Mouse (Mus musculus) macrophage (primary cell): ENCODE measurements around the gene Abcd1. TPM values are rescaled to one million over a fixed set of nuclear protein-coding genes. Genes with fewer than 3 reads are reported as not detected.

ENCODE experiments used
- H3K27ac ChIP-seq: fragments of 350-480 bp; formaldehyde crosslinking; 2 replicates; pipeline ENCODE4 v1.9.0; 2021
- H3K36me3 ChIP-seq: fragments of 350-480 bp; formaldehyde crosslinking; 2 replicates; pipeline ENCODE4 v1.9.0; 2021; ENCODE audit errors: inconsistent target
- H3K4me3 ChIP-seq: fragments of 350-480 bp; formaldehyde crosslinking; 2 replicates; pipeline ENCODE4 v1.9.0; 2021; ENCODE audit errors: inconsistent target
- H3K79me2 ChIP-seq: fragments of 350-480 bp; formaldehyde crosslinking; 2 replicates; pipeline ENCODE4 v1.9.0; 2021; ENCODE audit errors: inconsistent target
- WGBS: methylation state at CpG from one replicate; pipeline ENCODE4 v1.1.7; 2026; ENCODE audit warnings: inconsistent platforms; ENCODE audit not compliant: missing documents; 5-methylcytosine and 5-hydroxymethylcytosine counted together
- polyA plus RNA-seq: library from polyadenylated mRNA; stranded (reverse); fragments of 250-400 nt; gene quantifications from 3 replicates; pipeline ENCODE4 v1.2.4, GENCODE M21; 2018; ENCODE audit warnings: inconsistent platforms

Gene Abcd1
- polyA plus RNA-seq, 1 experiment from 2014 or later, result 61.4 TPM

DNA sequence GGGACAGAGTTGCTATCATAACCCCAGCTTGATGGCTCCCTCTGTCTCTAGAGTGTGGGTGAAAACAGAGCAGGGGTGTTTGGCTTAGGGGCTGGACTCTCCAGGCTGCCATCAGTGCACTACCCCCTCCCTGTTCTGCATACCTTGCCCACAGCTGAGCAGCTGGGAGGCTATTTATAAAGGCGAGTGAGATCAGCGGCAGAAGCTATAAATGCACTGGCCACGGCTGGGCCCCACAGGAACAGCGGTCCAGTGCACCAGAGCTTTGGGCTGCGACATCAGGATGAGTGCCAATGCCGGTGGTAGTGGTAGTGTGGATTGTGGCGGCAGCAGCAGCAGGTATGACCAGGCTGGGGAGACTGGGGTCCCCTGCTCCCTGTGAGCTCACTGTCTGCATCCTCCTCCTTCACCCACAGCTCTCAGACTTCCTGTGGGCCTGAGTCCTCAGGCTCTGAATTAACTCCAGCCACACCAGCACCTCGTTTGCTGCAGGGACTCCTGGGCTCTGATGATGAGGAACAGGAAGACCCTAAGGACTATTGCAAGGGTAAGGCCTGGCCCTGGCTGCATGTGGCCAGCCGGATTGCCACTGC lies 57.9 kb downstream of the Abcd1 start, which contains the start of gene Srpk3:
Gene Srpk3, plus strand, starts transcription at position 238 of the 593 bp plus-strand sequence.
- WGBS, result 53% methylated on average over 7 of the region's 9 CpGs
- Histone ChIP-seq H3K36me3 (peaks cover 10% of the 10 kb centered on the region; the same call in 1 of the 2 replicates), H3K27ac (no peak within 1 kb of the TSS), H3K79me2 (no peaks in the 10 kb centered on the region), H3K4me3 (no peak within 1 kb of the TSS)

DNA sequence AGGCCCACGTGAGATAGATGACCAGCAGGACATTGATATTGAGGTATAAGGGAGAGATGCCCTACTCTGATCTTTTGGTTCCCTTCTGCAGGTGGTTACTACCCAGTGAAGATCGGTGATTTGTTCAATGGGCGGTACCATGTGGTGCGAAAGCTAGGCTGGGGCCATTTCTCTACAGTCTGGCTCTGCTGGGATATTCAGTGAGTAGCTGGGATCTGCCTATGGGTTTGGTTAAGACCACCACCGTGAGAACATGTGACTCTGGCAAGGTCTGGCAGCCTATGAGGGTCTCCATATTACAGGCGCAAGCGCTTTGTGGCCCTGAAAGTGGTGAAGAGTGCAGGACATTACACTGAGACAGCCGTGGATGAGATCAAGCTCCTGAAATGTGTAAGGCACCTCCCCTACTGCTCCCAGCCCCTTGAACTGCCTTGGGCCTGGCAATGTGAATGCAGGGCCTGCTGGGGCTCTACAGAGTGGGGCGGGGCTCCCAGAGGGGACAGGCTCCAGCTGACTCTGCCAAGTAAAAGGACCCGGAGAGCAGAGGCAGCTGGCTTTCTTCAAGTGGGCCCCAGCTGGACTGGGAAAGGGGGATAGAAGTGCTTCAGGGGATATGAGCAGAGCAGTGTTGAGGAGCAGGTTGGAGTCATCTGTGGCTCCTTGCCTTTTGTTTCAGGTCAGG lies 58.5 kb downstream of the Abcd1 start:
- 89% methylated on average over 9 of the region's 10 CpGs for WGBS

DNA sequence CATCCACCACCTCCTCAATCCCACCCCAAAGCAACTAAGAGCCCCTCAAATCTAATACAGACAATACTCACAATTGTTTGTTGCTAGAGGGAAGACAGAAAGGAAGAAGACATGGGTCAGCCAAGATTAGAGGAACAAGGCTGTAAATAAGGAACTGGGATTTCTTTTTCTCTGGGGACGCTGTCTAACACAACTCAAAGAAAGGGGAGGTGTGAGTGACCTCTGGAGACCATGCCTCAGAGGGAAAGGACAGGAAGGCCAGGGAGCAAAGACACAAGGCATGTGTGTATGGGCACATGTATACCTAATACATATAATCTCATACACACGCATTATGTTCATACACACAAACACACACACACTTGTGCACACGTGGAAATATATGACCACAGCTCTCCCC lies 65.8 kb downstream of the Abcd1 start:
- no peak overlapping the region for H3K4me3 ChIP-seq
- peaks cover 36% of the 10 kb centered on the region for H3K79me2 ChIP-seq
- H3K36me3 ChIP-seq, result peaks cover 17% of the 10 kb centered on the region; the same call in 1 of the 2 replicates
- H3K27ac ChIP-seq, result peak overlapping the region; percentile 15; the same call in 1 of the 2 replicates
- 69% methylated on average over 3 of the region's 3 CpGs for WGBS

More for the DNA sequence above, 58.5 kb downstream of the Abcd1 start:
- peaks cover 12% of the 10 kb centered on the region; the same call in 1 of the 2 replicates for H3K36me3 ChIP-seq
- no peaks in the 10 kb centered on the region for H3K79me2 ChIP-seq
- no peak overlapping the region for H3K27ac ChIP-seq
- H3K4me3 ChIP-seq, result no peak overlapping the region

DNA sequence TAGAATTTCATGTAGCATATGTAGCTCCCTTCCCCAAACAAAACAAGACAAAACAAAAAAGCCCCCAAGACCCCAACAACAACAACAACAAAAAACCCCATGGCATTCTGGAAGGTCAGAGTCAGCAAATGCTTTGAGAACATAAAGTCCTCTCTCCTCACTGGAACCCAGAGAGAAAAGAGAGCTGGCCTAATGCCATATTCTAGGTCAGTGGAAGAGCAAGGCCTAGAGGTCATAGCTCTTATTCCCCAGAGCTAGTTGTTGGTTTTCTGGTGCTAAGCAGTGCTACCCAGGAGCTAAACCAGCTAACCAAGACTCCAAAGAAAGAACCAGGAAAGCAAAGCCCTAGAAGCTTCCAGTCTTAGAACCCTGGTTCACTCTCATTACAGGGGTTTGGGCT lies 69.3 kb downstream of the Abcd1 start:
- Histone ChIP-seq H3K4me3 (peak overlapping the region; percentile 65), H3K36me3 (no peaks in the 10 kb centered on the region), H3K79me2 (peaks cover 53% of the 10 kb centered on the region), H3K27ac (peak overlapping the region; percentile 80)

DNA sequence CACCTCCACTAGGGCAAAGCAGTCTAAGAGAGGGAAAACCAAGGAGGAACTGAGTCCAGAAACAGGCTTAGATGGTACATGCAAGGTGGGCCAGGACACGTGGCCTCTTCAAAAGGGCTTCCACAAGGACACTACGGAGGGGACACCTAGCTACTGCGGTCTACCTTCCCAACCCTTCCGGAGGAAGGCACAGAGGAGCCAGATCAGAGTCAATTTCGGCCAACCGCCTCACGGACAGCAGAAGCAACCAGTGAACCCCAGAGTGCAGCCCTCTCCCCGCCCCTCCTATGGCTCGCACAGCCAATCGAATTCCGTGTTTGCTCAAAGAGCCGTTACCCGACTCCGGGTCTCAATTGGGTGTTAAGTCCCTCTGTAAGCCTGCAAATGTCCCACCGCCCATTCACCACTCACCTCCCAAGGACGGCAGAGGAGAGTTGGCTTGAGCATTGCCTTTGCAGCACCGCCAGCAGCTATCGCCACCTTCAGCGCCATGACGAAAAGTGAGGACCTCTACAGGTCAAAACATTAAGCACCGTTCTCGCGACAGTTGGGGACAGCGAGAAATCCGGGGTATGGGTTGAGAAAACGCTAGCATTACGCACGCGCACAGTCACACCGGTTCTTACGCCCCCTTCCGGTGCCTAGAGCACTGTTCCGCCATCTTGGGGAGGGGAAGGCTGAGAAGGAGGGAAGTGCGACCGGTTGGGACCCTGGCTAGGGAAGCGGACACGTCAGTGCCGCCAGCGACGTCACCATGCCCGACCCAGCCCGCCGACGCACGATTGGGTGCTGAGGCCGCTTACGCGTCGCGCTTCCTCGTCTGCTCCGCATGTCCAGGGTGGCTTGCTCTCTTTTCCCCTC lies 70.2 kb downstream of the Abcd1 start, which contains the start of the genes Idh3g and Ssr4:
Gene Idh3g, minus strand, starts transcription at position 534 of the 861 bp plus-strand sequence.
Gene Ssr4, plus strand, starts transcription at position 665 of the 861 bp plus-strand sequence.
- Histone ChIP-seq H3K27ac (peak within 1 kb of the TSS; percentile 80), H3K79me2 (peaks cover 53% of the 10 kb centered on the region), H3K36me3 (no peaks in the 10 kb centered on the region), H3K4me3 (peak within 1 kb of the TSS; percentile 65)
- 28% methylated on average over 28 of the region's 52 CpGs for WGBS

DNA sequence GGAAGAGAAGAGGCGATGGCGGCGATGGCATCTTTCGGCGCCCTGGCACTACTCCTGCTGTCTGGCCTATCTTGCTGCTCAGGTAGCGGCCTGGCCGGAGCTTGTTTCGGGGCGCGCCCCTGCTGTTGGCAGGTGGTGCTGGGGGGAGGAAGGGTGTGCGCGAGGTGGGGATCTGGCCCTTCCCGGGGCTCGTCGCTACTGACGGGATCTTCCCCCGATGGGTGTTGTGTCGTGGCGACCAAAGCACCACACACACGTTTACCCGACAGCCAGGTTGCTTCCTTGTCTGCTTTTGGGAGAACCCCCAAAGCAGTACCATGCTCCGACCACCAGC lies 70.8 kb downstream of the Abcd1 start:
- H3K36me3 ChIP-seq, result no peaks in the 10 kb centered on the region
- peaks cover 53% of the 10 kb centered on the region for H3K79me2 ChIP-seq
- H3K27ac ChIP-seq, result peak overlapping the region; percentile 38
- peak overlapping the region; percentile 52 for H3K4me3 ChIP-seq
- 40% methylated on average over 12 of the region's 22 CpGs for WGBS

Other genes with a start within 250 kb of the Abcd1 start
- gene Bgn, start 233.0 kb upstream of the Abcd1 start, polyA plus RNA-seq, result 0.19 to 1.3 TPM (median 0.98 TPM) in 3 replicates
- 0.04 TPM in 1 of 3 replicates, not detected in the others for gene Atp2b3, start 213.5 kb upstream of the Abcd1 start, polyA plus RNA-seq
- 0.59 to 1.1 TPM (median 1.1 TPM) in 3 replicates for gene Dusp9, start 77.2 kb upstream of the Abcd1 start, polyA plus RNA-seq
- 0.13 TPM in 1 of 3 replicates, not detected in the others for gene Pnck, start 56.5 kb upstream of the Abcd1 start, polyA plus RNA-seq
- 66.4 to 157 TPM (median 124 TPM) in 3 replicates for gene Slc6a8, start 43.4 kb upstream of the Abcd1 start, polyA plus RNA-seq
- 211 to 247 TPM (median 232 TPM) in 3 replicates for gene Bcap31, start 422 bp upstream of the Abcd1 start, polyA plus RNA-seq
- gene Plxnb3, start 40.5 kb downstream of the Abcd1 start, polyA plus RNA-seq, result 0.69 to 2.3 TPM (median 1.4 TPM) in 3 replicates
- 0.25 to 0.87 TPM (median 0.77 TPM) in 3 replicates for gene Srpk3, start 57.8 kb downstream of the Abcd1 start, polyA plus RNA-seq
- 74.1 to 137 TPM (median 85.2 TPM) in 3 replicates for gene Idh3g, start 70.3 kb downstream of the Abcd1 start, polyA plus RNA-seq
- 92.9 to 202 TPM (median 173 TPM) in 3 replicates for gene Ssr4, start 70.4 kb downstream of the Abcd1 start, polyA plus RNA-seq
- 0.07 to 0.10 TPM (median 0.09 TPM) in 3 replicates for gene Pdzd4, start 108.4 kb downstream of the Abcd1 start, polyA plus RNA-seq
- 0.04 TPM in 1 of 3 replicates, not detected in the others for gene Avpr2, start 175.5 kb downstream of the Abcd1 start, polyA plus RNA-seq
- 0.94 to 1.8 TPM (median 1.1 TPM) in 3 replicates for gene L1cam, start 179.5 kb downstream of the Abcd1 start, polyA plus RNA-seq
- gene Arhgap4, start 205.3 kb downstream of the Abcd1 start, polyA plus RNA-seq, result 13.2 to 18.0 TPM (median 14.5 TPM) in 3 replicates
- 15.6 to 28.5 TPM (median 20.5 TPM) in 3 replicates for gene Naa10, start 205.3 kb downstream of the Abcd1 start, polyA plus RNA-seq
- 146 to 221 TPM (median 206 TPM) in 3 replicates for gene Renbp, start 214.3 kb downstream of the Abcd1 start, polyA plus RNA-seq
- 43.0 to 62.9 TPM (median 54.1 TPM) in 3 replicates for gene Hcfc1, start 249.8 kb downstream of the Abcd1 start, polyA plus RNA-seq